Mouse (Mus musculus): ENCODE data around the gene Lrrc39.

Gene Lrrc39

GRCm38 (mm10) chr3:116562408-116563094 lies at the start of gene Lrrc39:
TSS of gene Lrrc39 (plus strand) at chr3:116562973.
- peak in 1 of 2 experiments; percentile 12 for DNase-seq (ENCODE audit: low spot score in 2 of 2)

- DNase-seq (ENCODE audit: low spot score in 2 of 2) = no peak
These were observed 42.5 kb upstream of the Lrrc39 start for GRCm38 (mm10) chr3:116520141-116520761.

- DNase-seq (ENCODE audit: low spot score in 2 of 2) = no peak
These were observed 33.0 kb upstream of the Lrrc39 start for GRCm38 (mm10) chr3:116529741-116530140.

GRCm38 (mm10) chr3:116530826-116531225 lies 31.9 kb upstream of the Lrrc39 start:
- DNase-seq (ENCODE audit: low spot score in 2 of 2) = no peak

GRCm38 (mm10) chr3:116536428-116537199 lies 26.2 kb upstream of the Lrrc39 start:
- DNase-seq (ENCODE audit: low spot score in 2 of 2) = peak; percentile 16 to 44

GRCm38 (mm10) chr3:116537200-116537573 lies 25.6 kb upstream of the Lrrc39 start:
- no peak for DNase-seq (ENCODE audit: low spot score in 2 of 2)

GRCm38 (mm10) chr3:116542070-116542469 lies 20.7 kb upstream of the Lrrc39 start:
- no peak for DNase-seq (ENCODE audit: low spot score in 2 of 2)

GRCm38 (mm10) chr3:116542532-116542931 lies 20.2 kb upstream of the Lrrc39 start:
- DNase-seq (ENCODE audit: low spot score in 2 of 2) = no peak

GRCm38 (mm10) chr3:116547430-116547829 lies 15.3 kb upstream of the Lrrc39 start:
- no peak for DNase-seq (ENCODE audit: low spot score in 2 of 2)

- no peak for DNase-seq (ENCODE audit: low spot score in 2 of 2)
These were observed 11.4 kb upstream of the Lrrc39 start for GRCm38 (mm10) chr3:116551362-116551761.

- DNase-seq (ENCODE audit: low spot score in 2 of 2) = peak; percentile 24 to 37
These were observed 1.5 kb upstream of the Lrrc39 start for GRCm38 (mm10) chr3:116561315-116561714.

GRCm38 (mm10) chr3:116563095-116563492 lies 321 bp downstream of the Lrrc39 start:
- DNase-seq (ENCODE audit: low spot score in 2 of 2) = no peak

- DNase-seq (ENCODE audit: low spot score in 2 of 2) = no peak
These were observed 7.9 kb downstream of the Lrrc39 start for GRCm38 (mm10) chr3:116570628-116571027.

GRCm38 (mm10) chr3:116577286-116577685 lies 14.5 kb downstream of the Lrrc39 start:
- no peak for DNase-seq (ENCODE audit: low spot score in 2 of 2)

GRCm38 (mm10) chr3:116582201-116582600 lies 19.4 kb downstream of the Lrrc39 start:
- no peak for DNase-seq (ENCODE audit: low spot score in 2 of 2)

- DNase-seq (ENCODE audit: low spot score in 2 of 2) = no peak
These were observed 31.4 kb downstream of the Lrrc39 start for GRCm38 (mm10) chr3:116594076-116594727.

GRCm38 (mm10) chr3:116594728-116595602 lies 32.2 kb downstream of the Lrrc39 start, which contains the start of gene Sass6:
TSS of gene Sass6 (plus strand) at chr3:116594982.
- DNase-seq (ENCODE audit: low spot score in 2 of 2) = peak; percentile 98 to 100

GRCm38 (mm10) chr3:116595603-116595991 lies 32.8 kb downstream of the Lrrc39 start:
- no peak for DNase-seq (ENCODE audit: low spot score in 2 of 2)

- no peak for DNase-seq (ENCODE audit: low spot score in 2 of 2)
These were observed 36.9 kb downstream of the Lrrc39 start for GRCm38 (mm10) chr3:116599705-116600104.

- no peak for DNase-seq (ENCODE audit: low spot score in 2 of 2)
These were observed 38.2 kb downstream of the Lrrc39 start for GRCm38 (mm10) chr3:116601005-116601404.

- no peak for DNase-seq (ENCODE audit: low spot score in 2 of 2)
These were observed 39.0 kb downstream of the Lrrc39 start for GRCm38 (mm10) chr3:116601781-116602180.

Measured in spleen, postnatal 10 days (tissue).